Mouse (Mus musculus) heart, adult 2 months (tissue): ENCODE data around the gene Dnah1. TPM values are rescaled to one million over a fixed set of nuclear protein-coding genes. Genes with fewer than 3 reads are reported as not detected.

Experiments used
- DNase-seq, 2 experiments: peaks; one replicate each; pipeline ENCODE4 v3.0.0; 2021
- H3K27ac ChIP-seq: fragments of 200-600 bp; 2 replicates; pipeline ENCODE4 v1.8.1; 2022
- H3K27me3 ChIP-seq: fragments of 200-500 bp; 2 replicates; pipeline ENCODE4 v1.6.1; 2012; ENCODE audit warnings: mild to moderate bottlenecking, low read length, inconsistent platforms, mixed read lengths; ENCODE audit not compliant: control insufficient read depth, insufficient read depth
- H3K36me3 ChIP-seq: fragments of 200-500 bp; 2 replicates; pipeline ENCODE4 v1.6.1; 2012; ENCODE audit warnings: low read length, inconsistent platforms; ENCODE audit not compliant: control insufficient read depth, insufficient read depth
- H3K4me1 ChIP-seq: fragments of 200-500 bp; 2 replicates; pipeline ENCODE4 v1.6.1; 2011; ENCODE audit warnings: low read length; ENCODE audit not compliant: control insufficient read depth, insufficient read depth
- H3K4me3 ChIP-seq: fragments of 200-600 bp; 2 replicates; pipeline ENCODE4 v1.8.1; 2022
- H3K79me2 ChIP-seq: fragments of 200-500 bp; replicated peaks from 2 replicates; pipeline ENCODE4 v1.6.1; 2012; ENCODE audit warnings: mild to moderate bottlenecking, inconsistent platforms, low read length, moderate library complexity, mixed read lengths; ENCODE audit not compliant: control insufficient read depth, insufficient read depth
- H3K9ac ChIP-seq: fragments of 200-500 bp; 2 replicates; pipeline ENCODE4 v1.6.1; 2012; ENCODE audit warnings: low read depth, mild to moderate bottlenecking, control low read depth, inconsistent platforms, low read length, mixed read lengths
- CTCF ChIP-seq: fragments of 200-600 bp; IDR thresholded peaks from 2 replicates; pipeline ENCODE4 v1.8.1; 2022; ENCODE audit warnings: antibody characterized with exemption, mild to moderate bottlenecking, moderate library complexity
- EP300 ChIP-seq: fragments of 200-500 bp; IDR thresholded peaks from 2 replicates; pipeline ENCODE4 v1.6.1; 2011; ENCODE audit warnings: low read depth, low read length, control low read depth; ENCODE audit not compliant: insufficient read depth
- POLR2A ChIP-seq: fragments of 200-500 bp; IDR thresholded peaks from 2 replicates; pipeline ENCODE4 v1.6.1; 2011; ENCODE audit warnings: mild to moderate bottlenecking, low read depth, low read length, control low read depth; ENCODE audit not compliant: insufficient read depth
- WGBS: fragments of 180-500 bp; shearing (Covaris S2); methylation state at CpG from one replicate; pipeline ENCODE4 v1.1.7; 2018; 5-methylcytosine and 5-hydroxymethylcytosine counted together
- intact Hi-C: fragments of 180-260 bp; cut with DNase I; formaldehyde crosslinking; loops from one replicate; pipeline ENCODE4 v1.15.1; 2025
- polyA plus RNA-seq: library from polyadenylated mRNA; depleted of rRNA; stranded (reverse); fragments of >200 nt; gene quantifications from 2 replicates; pipeline ENCODE4 v1.2.3, GENCODE M21; 2012
- total RNA-seq, 2 experiments: library from RNA; stranded (reverse); gene quantifications; 2 replicates each; pipeline ENCODE4 v1.2.3; 2021

Gene Dnah1
- total and polyA plus RNA-seq, 3 experiments, result 0.02 to 0.41 (median 0.05) TPM

- H3K36me3 ChIP-seq, result no peaks in the 10 kb centered on the region
- H3K27ac ChIP-seq, result peak overlapping the region; percentile 90
- peaks cover 24% of the 10 kb centered on the region for H3K4me1 ChIP-seq
- intact Hi-C loops, result loop anchor here (5.0 kb wide), 1 partner anchor 33 kb away; no protein-coding TSS in a partner anchor
- no peak overlapping the region for H3K9ac ChIP-seq
- H3K4me3 ChIP-seq, result no peak overlapping the region
- TF ChIP-seq POLR2A (no peak), EP300 (no peak), CTCF (no peak)
- H3K27me3 ChIP-seq, result no peaks in the 10 kb centered on the region
- WGBS, result 59% methylated on average over 8 of the region's 8 CpGs
- DNase-seq, result peak in 1 of 2 experiments; percentile 19
- H3K79me2 ChIP-seq, result no peaks in the 10 kb centered on the region
These were observed 93.3 kb downstream of the Dnah1 start for GRCm38 (mm10) chr14:31230442-31230841.

- Histone ChIP-seq H3K4me1 (peaks cover 19% of the 10 kb centered on the region), H3K4me3 (no peak overlapping the region), H3K9ac (no peak overlapping the region), H3K27me3 (no peaks in the 10 kb centered on the region), H3K79me2 (no peaks in the 10 kb centered on the region), H3K36me3 (no peaks in the 10 kb centered on the region), H3K27ac (peak overlapping the region; percentile 57)
- WGBS, result 37% methylated on average over 6 of the region's 6 CpGs
- DNase-seq, result peak; percentile 35 to 57
- TF ChIP-seq EP300 (0 out of 2 replicates have a peak, but pooled peaks have one; percentile 28), POLR2A (no peak)
- intact Hi-C loops, result no loop called here
These were observed 95.5 kb downstream of the Dnah1 start for GRCm38 (mm10) chr14:31228234-31228633.

GRCm38 (mm10) chr14:31226978-31227377, 96.7 kb downstream of the Dnah1 start:
- Histone ChIP-seq H3K4me1 (peaks cover 16% of the 10 kb centered on the region), H3K36me3 (no peaks in the 10 kb centered on the region), H3K9ac (no peak overlapping the region), H3K27me3 (no peaks in the 10 kb centered on the region), H3K27ac (no peak overlapping the region), H3K79me2 (no peaks in the 10 kb centered on the region), H3K4me3 (no peak overlapping the region)
- DNase-seq, result peak; percentile 47 to 56
- TF ChIP-seq EP300 (no peak), CTCF (no peak), POLR2A (no peak)
- WGBS, result 40% methylated on average over 4 of the region's 4 CpGs
- intact Hi-C loops, result no loop called here

GRCm38 (mm10) chr14:31217666-31218065, 106.0 kb downstream of the Dnah1 start, which contains the start of gene Sema3g:
Sema3g (plus strand) TSS chr14:31217860.
- peak within 1 kb of the TSS; percentile 67 for H3K27ac ChIP-seq
- 9% methylated on average over 11 of the region's 11 CpGs for WGBS

GRCm38 (mm10) chr14:31216846-31217245, 106.8 kb downstream of the Dnah1 start, which contains the start of gene Nisch:
Nisch (minus strand) TSS chr14:31216946.
- Histone ChIP-seq H3K4me1 (peaks cover 7% of the 10 kb centered on the region), H3K9ac (peak within 1 kb of the TSS; percentile 46), H3K36me3 (no peaks in the 10 kb centered on the region), H3K27me3 (no peaks in the 10 kb centered on the region), H3K4me3 (peak within 1 kb of the TSS; percentile 20), H3K79me2 (no peaks in the 10 kb centered on the region), H3K27ac (peak within 1 kb of the TSS; percentile 67)
- intact Hi-C loops, result loop anchor here (1.0 to 2.0 kb wide), 2 partner anchors 16 to 34 kb away; partner anchors contain the start of genes Bap1 and Phf7
- WGBS, result 72% methylated on average over 2 of the region's 2 CpGs
- DNase-seq, result no peak
- no peak for TF ChIP-seq POLR2A
- no peak for TF ChIP-seq EP300
- TF ChIP-seq CTCF, result no peak

More at GRCm38 (mm10) chr14:31217666-31218065, 106.0 kb downstream of the Dnah1 start, which contains the start of gene Sema3g:
- Histone ChIP-seq H3K4me1 (peaks cover 7% of the 10 kb centered on the region), H3K27me3 (no peaks in the 10 kb centered on the region), H3K9ac (peak within 1 kb of the TSS; percentile 46), H3K79me2 (no peaks in the 10 kb centered on the region), H3K4me3 (peak within 1 kb of the TSS; percentile 20), H3K36me3 (no peaks in the 10 kb centered on the region)
- intact Hi-C loops, result loop anchor here (1.0 to 2.0 kb wide), 2 partner anchors 16 to 33 kb away; partner anchors contain the start of genes Bap1 and Phf7
- peak; percentile 73 for TF ChIP-seq POLR2A
- peak; percentile 85 for TF ChIP-seq CTCF
- peak; percentile 53; the same call in 1 of the 2 replicates for TF ChIP-seq EP300
- peak; percentile 63 to 73 for DNase-seq
